Mouse (Mus musculus) spleen, adult 2 months (tissue): Measurements from ENCODE around the gene Zmiz1.

Source experiments
- CTCF ChIP-seq: fragments of 200-500 bp; IDR thresholded peaks from 2 replicates; pipeline ENCODE4 v1.5.1; 2011; ENCODE audit warnings: mild to moderate bottlenecking, inconsistent platforms; ENCODE audit not compliant: insufficient read depth, insufficient read length, insufficient replicate concordance; ENCODE audit errors: extremely low read depth
- POLR2A ChIP-seq: fragments of 200-500 bp; IDR thresholded peaks from 2 replicates; pipeline ENCODE4 v1.6.1; 2011; ENCODE audit warnings: low read depth, low read length, inconsistent platforms

GRCm38 (mm10) chr14:25558479-25558878 is 99.5 kb downstream of the Zmiz1 start:
- no peak for TF ChIP-seq CTCF
- no peak for TF ChIP-seq POLR2A
